Mouse (Mus musculus): ENCODE measurements around the gene Ccdc28a. TPM values are rescaled to one million over a fixed set of nuclear protein-coding genes. Genes with fewer than 3 reads are reported as not detected.
A peak's percentile ranks its signal among the peaks of the same experiment; 100 is the strongest.

Ccdc28a gene
- polyA plus RNA-seq, 1 experiment from 2014 or later, result 8.3 TPM

DNA sequence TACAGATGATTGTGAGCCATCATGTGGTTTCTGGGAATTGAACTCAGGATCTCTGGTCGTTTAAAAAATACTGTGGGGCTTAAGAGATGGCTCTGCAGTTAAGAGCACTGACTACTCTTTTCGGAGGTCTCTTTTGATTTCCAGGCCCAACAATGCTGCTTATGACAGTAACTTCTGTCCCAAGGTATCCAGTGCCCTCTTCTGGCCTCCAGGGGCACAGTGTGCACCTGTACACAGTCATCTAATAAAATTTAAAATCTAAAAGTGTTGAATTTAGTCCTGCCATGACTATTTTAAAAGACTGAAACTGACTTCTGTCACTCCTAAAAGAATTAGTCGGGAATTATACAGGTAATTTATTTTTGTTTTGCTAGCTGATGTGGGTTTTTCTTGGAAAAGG, 907 bp downstream of the Ccdc28a start:
- Histone ChIP-seq H3K4me1 (ENCODE audit: control insufficient read depth, insufficient read depth, low read length) (no peaks in the 10 kb centered on the region; the same call in 1 of the 2 replicates), H3K27me3 (ENCODE audit: control insufficient read depth, insufficient read depth, low read length) (no peaks in the 10 kb centered on the region), H3K4me3 (replicated peaks; ENCODE audit: low read depth, low read length) (no peak overlapping the region), H3K9ac (replicated peaks; ENCODE audit: low read length) (no peak overlapping the region), H3K27ac (replicated peaks; ENCODE audit: low read depth, low read length) (no peak overlapping the region), H3K9me3 (ENCODE audit: control insufficient read depth, low read length) (no peaks in the 10 kb centered on the region), H3K36me3 (ENCODE audit: control insufficient read depth, insufficient read depth, low read length) (no peaks in the 10 kb centered on the region), H3K4me2 (ENCODE audit: low read length) (peak overlapping the region; percentile 57)
- peak; percentile 28 for DNase-seq
- 49% methylated on average over 3 of the region's 3 CpGs for WGBS
- no peak for ATAC-seq (ENCODE audit: low FRiP score, low TSS enrichment)

- H3K4me3 ChIP-seq (replicated peaks; ENCODE audit: low read depth, low read length), result no peak overlapping the region
- no peaks in the 10 kb centered on the region for H3K36me3 ChIP-seq (ENCODE audit: control insufficient read depth, insufficient read depth, low read length)
- DNase-seq (no peak), ATAC-seq (ENCODE audit: low FRiP score, low TSS enrichment) (no peak; the same call in 1 of the 2 replicates)
- H3K27ac ChIP-seq (replicated peaks; ENCODE audit: low read depth, low read length), result no peak overlapping the region
- no peak overlapping the region for H3K4me2 ChIP-seq (ENCODE audit: low read length)
- no peaks in the 10 kb centered on the region for H3K27me3 ChIP-seq (ENCODE audit: control insufficient read depth, insufficient read depth, low read length)
- H3K4me1 ChIP-seq (ENCODE audit: control insufficient read depth, insufficient read depth, low read length), result no peaks in the 10 kb centered on the region
- 93% methylated on average over 3 of the region's 3 CpGs for WGBS
- H3K9me3 ChIP-seq (ENCODE audit: control insufficient read depth, low read length), result no peaks in the 10 kb centered on the region
- no peak overlapping the region for H3K9ac ChIP-seq (replicated peaks; ENCODE audit: low read length)
Measured at GRCm38 (mm10) chr10:18224386-18224785, 10.4 kb downstream of the Ccdc28a start.

GRCm38 (mm10) chr10:18219351-18219750, 15.4 kb downstream of the Ccdc28a start:
- 93% methylated on average over 10 of the region's 10 CpGs for WGBS
- H3K27ac ChIP-seq (replicated peaks; ENCODE audit: low read depth, low read length), result no peak overlapping the region
- no peaks in the 10 kb centered on the region for H3K36me3 ChIP-seq (ENCODE audit: control insufficient read depth, insufficient read depth, low read length)
- H3K27me3 ChIP-seq (ENCODE audit: control insufficient read depth, insufficient read depth, low read length), result no peaks in the 10 kb centered on the region
- no peak for ATAC-seq (ENCODE audit: low FRiP score, low TSS enrichment)
- no peaks in the 10 kb centered on the region for H3K9me3 ChIP-seq (ENCODE audit: control insufficient read depth, low read length)
- DNase-seq, result no peak
- H3K9ac ChIP-seq (replicated peaks; ENCODE audit: low read length), result no peak overlapping the region
- no peak overlapping the region for H3K4me3 ChIP-seq (replicated peaks; ENCODE audit: low read depth, low read length)
- H3K4me1 ChIP-seq (ENCODE audit: control insufficient read depth, insufficient read depth, low read length), result no peaks in the 10 kb centered on the region
- no peak overlapping the region for H3K4me2 ChIP-seq (ENCODE audit: low read length)

- H3K27ac ChIP-seq (replicated peaks; ENCODE audit: low read depth, low read length), result no peak overlapping the region
- no peaks in the 10 kb centered on the region for H3K36me3 ChIP-seq (ENCODE audit: control insufficient read depth, insufficient read depth, low read length)
- H3K4me2 ChIP-seq (ENCODE audit: low read length), result no peak overlapping the region
- H3K4me3 ChIP-seq (replicated peaks; ENCODE audit: low read depth, low read length), result no peak overlapping the region
- H3K9me3 ChIP-seq (ENCODE audit: control insufficient read depth, low read length), result no peaks in the 10 kb centered on the region
- no peaks in the 10 kb centered on the region for H3K27me3 ChIP-seq (ENCODE audit: control insufficient read depth, insufficient read depth, low read length)
- ATAC-seq (ENCODE audit: low FRiP score, low TSS enrichment), result no peak
- no peak overlapping the region for H3K9ac ChIP-seq (replicated peaks; ENCODE audit: low read length)
- no peak for DNase-seq
- 83% methylated on average over 5 of the region's 5 CpGs for WGBS
- no peaks in the 10 kb centered on the region for H3K4me1 ChIP-seq (ENCODE audit: control insufficient read depth, insufficient read depth, low read length)
Measured at GRCm38 (mm10) chr10:18214124-18214523, 20.7 kb downstream of the Ccdc28a start.

- H3K27me3 ChIP-seq (ENCODE audit: control insufficient read depth, insufficient read depth, low read length), result no peaks in the 10 kb centered on the region
- no peak overlapping the region for H3K4me3 ChIP-seq (replicated peaks; ENCODE audit: low read depth, low read length)
- ATAC-seq (ENCODE audit: low FRiP score, low TSS enrichment) (no peak), DNase-seq (no peak)
- 87% methylated on average over 4 of the region's 4 CpGs for WGBS
- H3K4me2 ChIP-seq (ENCODE audit: low read length), result no peak overlapping the region
- no peaks in the 10 kb centered on the region for H3K4me1 ChIP-seq (ENCODE audit: control insufficient read depth, insufficient read depth, low read length)
- H3K36me3 ChIP-seq (ENCODE audit: control insufficient read depth, insufficient read depth, low read length), result no peaks in the 10 kb centered on the region
- H3K9ac ChIP-seq (replicated peaks; ENCODE audit: low read length), result no peak overlapping the region
- H3K27ac ChIP-seq (replicated peaks; ENCODE audit: low read depth, low read length), result no peak overlapping the region
- no peaks in the 10 kb centered on the region for H3K9me3 ChIP-seq (ENCODE audit: control insufficient read depth, low read length)
Measured at GRCm38 (mm10) chr10:18213373-18213772, 21.4 kb downstream of the Ccdc28a start.

DNA sequence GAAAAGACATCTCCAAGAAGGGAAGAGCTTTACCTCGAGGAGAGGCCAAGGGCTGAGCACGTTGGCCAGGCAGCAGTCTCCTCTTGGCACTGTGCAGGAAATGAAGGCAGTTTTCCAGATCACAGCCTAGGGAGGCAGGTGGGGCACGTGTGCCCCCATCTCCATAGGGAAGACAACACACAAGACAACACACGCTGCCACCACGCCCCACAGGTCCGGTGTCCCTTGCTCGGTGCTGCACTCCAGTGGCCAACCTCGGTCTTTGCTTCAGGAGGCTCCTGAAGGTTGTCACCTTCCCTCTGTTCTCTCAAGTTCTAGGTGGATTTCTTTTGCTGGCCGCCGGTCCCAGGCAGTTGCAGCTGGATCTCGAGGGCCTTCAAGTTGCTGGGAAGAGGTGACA, 24.1 kb downstream of the Ccdc28a start, which contains the start of gene Ect2l:
Ect2l (minus strand) TSS at position 165 of the 400 bp plus-strand sequence.
- Histone ChIP-seq H3K9me3 (ENCODE audit: control insufficient read depth, low read length) (no peaks in the 10 kb centered on the region), H3K27me3 (ENCODE audit: control insufficient read depth, insufficient read depth, low read length) (no peaks in the 10 kb centered on the region), H3K36me3 (ENCODE audit: control insufficient read depth, insufficient read depth, low read length) (no peaks in the 10 kb centered on the region), H3K27ac (replicated peaks; ENCODE audit: low read depth, low read length) (no peak within 1 kb of the TSS), H3K4me3 (replicated peaks; ENCODE audit: low read depth, low read length) (no peak within 1 kb of the TSS), H3K4me2 (ENCODE audit: low read length) (0 out of 2 replicates have a peak within 1 kb of the TSS, but pooled peaks have one; percentile 17), H3K4me1 (ENCODE audit: control insufficient read depth, insufficient read depth, low read length) (no peaks in the 10 kb centered on the region), H3K9ac (replicated peaks; ENCODE audit: low read length) (no peak within 1 kb of the TSS)
- 15% methylated on average over 11 of the region's 11 CpGs for WGBS
- ATAC-seq (ENCODE audit: low FRiP score, low TSS enrichment), result peak; percentile 37; the same call in 1 of the 2 replicates
- DNase-seq, result peak; percentile 58

- Histone ChIP-seq H3K4me2 (ENCODE audit: low read length) (no peak overlapping the region), H3K9ac (replicated peaks; ENCODE audit: low read length) (no peak overlapping the region), H3K27me3 (ENCODE audit: control insufficient read depth, insufficient read depth, low read length) (no peaks in the 10 kb centered on the region), H3K4me3 (replicated peaks; ENCODE audit: low read depth, low read length) (no peak overlapping the region), H3K4me1 (ENCODE audit: control insufficient read depth, insufficient read depth, low read length) (no peaks in the 10 kb centered on the region), H3K27ac (replicated peaks; ENCODE audit: low read depth, low read length) (no peak overlapping the region), H3K36me3 (ENCODE audit: control insufficient read depth, insufficient read depth, low read length) (no peaks in the 10 kb centered on the region), H3K9me3 (ENCODE audit: control insufficient read depth, low read length) (no peaks in the 10 kb centered on the region)
- DNase-seq (no peak), ATAC-seq (ENCODE audit: low FRiP score, low TSS enrichment) (no peak)
- 83% methylated on average over 6 of the region's 6 CpGs for WGBS
Measured at GRCm38 (mm10) chr10:18210119-18210518, 24.7 kb downstream of the Ccdc28a start.

DNA sequence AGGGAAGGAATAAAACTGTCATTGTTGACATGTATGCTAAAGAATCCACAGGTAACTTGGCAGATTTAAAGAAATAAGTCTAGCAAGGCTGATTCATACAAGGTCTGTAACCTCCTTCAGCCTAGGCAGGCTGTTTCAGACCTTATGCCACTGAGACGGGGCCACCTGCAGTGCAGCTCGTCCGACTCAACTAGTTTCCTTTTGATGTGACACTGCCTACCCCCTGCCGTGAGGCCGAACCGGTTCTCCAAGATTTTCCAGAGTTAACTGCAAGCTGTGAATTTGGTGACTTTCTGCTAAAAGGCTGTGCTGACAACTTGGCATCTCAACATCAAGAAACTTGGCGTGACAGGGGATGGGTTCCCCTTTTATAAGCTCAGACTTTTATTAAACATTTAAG, 30.7 kb downstream of the Ccdc28a start:
- DNase-seq, result no peak

GRCm38 (mm10) chr10:18202401-18202800, 32.4 kb downstream of the Ccdc28a start:
- Histone ChIP-seq H3K9ac (replicated peaks; ENCODE audit: low read length) (no peak overlapping the region), H3K27ac (replicated peaks; ENCODE audit: low read depth, low read length) (no peak overlapping the region), H3K9me3 (ENCODE audit: control insufficient read depth, low read length) (no peaks in the 10 kb centered on the region), H3K4me1 (ENCODE audit: control insufficient read depth, insufficient read depth, low read length) (peaks cover 5% of the 10 kb centered on the region; the same call in 1 of the 2 replicates), H3K36me3 (ENCODE audit: control insufficient read depth, insufficient read depth, low read length) (no peaks in the 10 kb centered on the region), H3K4me3 (replicated peaks; ENCODE audit: low read depth, low read length) (no peak overlapping the region), H3K27me3 (ENCODE audit: control insufficient read depth, insufficient read depth, low read length) (no peaks in the 10 kb centered on the region), H3K4me2 (ENCODE audit: low read length) (no peak overlapping the region)
- ATAC-seq (ENCODE audit: low FRiP score, low TSS enrichment) (no peak), DNase-seq (no peak)
- 85% methylated on average over 3 of the region's 3 CpGs for WGBS

More for the DNA sequence above, 30.7 kb downstream of the Ccdc28a start:
- no peaks in the 10 kb centered on the region for H3K9me3 ChIP-seq (ENCODE audit: control insufficient read depth, low read length)
- H3K36me3 ChIP-seq (ENCODE audit: control insufficient read depth, insufficient read depth, low read length), result no peaks in the 10 kb centered on the region
- no peak overlapping the region for H3K4me3 ChIP-seq (replicated peaks; ENCODE audit: low read depth, low read length)
- no peaks in the 10 kb centered on the region for H3K27me3 ChIP-seq (ENCODE audit: control insufficient read depth, insufficient read depth, low read length)
- H3K4me2 ChIP-seq (ENCODE audit: low read length), result no peak overlapping the region
- no peak overlapping the region for H3K27ac ChIP-seq (replicated peaks; ENCODE audit: low read depth, low read length)
- WGBS, result 8% methylated on average over 7 of the region's 7 CpGs
- H3K4me1 ChIP-seq (ENCODE audit: control insufficient read depth, insufficient read depth, low read length), result peaks cover 5% of the 10 kb centered on the region; the same call in 1 of the 2 replicates
- ATAC-seq (ENCODE audit: low FRiP score, low TSS enrichment), result no peak
- no peak overlapping the region for H3K9ac ChIP-seq (replicated peaks; ENCODE audit: low read length)

All from midbrain, embryonic 14.5 days (tissue).